10 mouse cellular contexts compared by ENCODE assay signal in the genomic region with DNA sequence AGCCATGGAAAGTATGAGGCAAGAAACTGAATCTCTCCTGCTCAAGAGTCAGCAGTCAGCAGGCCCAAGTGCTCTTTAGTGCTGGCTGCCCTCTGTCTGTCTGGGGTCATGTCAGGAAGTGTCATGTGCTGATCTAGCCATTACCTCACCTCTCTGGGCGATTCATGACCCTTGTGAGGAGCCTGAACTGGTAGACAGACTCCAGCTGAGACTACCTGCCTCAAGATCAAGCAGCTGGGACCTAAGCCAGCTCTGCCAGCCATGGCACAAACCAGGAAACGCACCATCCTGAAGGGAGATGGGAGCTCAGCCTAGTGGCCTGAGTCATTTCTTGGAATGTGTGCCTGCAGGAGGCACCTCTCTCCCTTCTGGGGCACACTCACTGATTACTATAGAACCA.
DNase-seq lines count a peak whose midpoint lies in the region; ATAC-seq and TF ChIP-seq lines count a peak whose summit lies in the region.
"Had no signal": no experiment of that assay in that cellular context is flagged by ENCODE, and none has a peak within 500 bp of the region (broad histone marks: within the 10 kb centered on the region; RNA-seq: fewer than 3 reads in every experiment).

No protein-coding gene starts in this region.

- H3K36me3 ChIP-seq in liver, adult 2 months (ENCODE audit: control insufficient read depth, insufficient read depth, low read length) = no peaks in the 10 kb centered on the region
- no peaks in the 10 kb centered on the region for H3K36me3 ChIP-seq in liver, postnatal 0 days (replicated peaks; ENCODE audit: insufficient read depth, low read length)
- H3K36me3 ChIP-seq in stomach, embryonic 15.5 days = no peaks in the 10 kb centered on the region

- TF ChIP-seq CTCF in liver, adult 2 months (IDR thresholded peaks at IDR 0.05; ENCODE audit: low read depth, low read length) = no peak
- TF ChIP-seq CTCF in liver, postnatal 0 days (IDR thresholded peaks at IDR 0.05; ENCODE audit: low read depth) = no peak

- no peaks in the 10 kb centered on the region for H3K4me1 ChIP-seq in liver, adult 2 months (ENCODE audit: control insufficient read depth, insufficient read depth, low read length)
- H3K4me1 ChIP-seq in liver, postnatal 0 days (ENCODE audit: insufficient read depth) = no peaks in the 10 kb centered on the region
- no peaks in the 10 kb centered on the region; the same call in 1 of the 2 replicates for H3K4me1 ChIP-seq in stomach, embryonic 15.5 days

- no peak overlapping the region for H3K27ac ChIP-seq in liver, adult 2 months (replicated peaks; ENCODE audit: insufficient read depth, low read depth, low read length)
- H3K27ac ChIP-seq in liver, postnatal 0 days (ENCODE audit: low read depth) = no peak overlapping the region
- no peak overlapping the region for H3K27ac ChIP-seq in stomach, embryonic 15.5 days
- H3K27ac ChIP-seq: hindbrain, postnatal 0 days had no signal

- ATAC-seq in liver, postnatal 0 days = no peak
- 0 out of 2 replicates have a peak, but pooled peaks have one; percentile 14 for ATAC-seq in stomach, embryonic 15.5 days (ENCODE audit: insufficient read depth, low FRiP score, low read depth)
- no peak; the same call in 1 of the 2 replicates for ATAC-seq in granulocyte monocyte progenitor cell, adult 5-6 weeks (replicated peaks; ENCODE audit: poor library complexity, severe bottlenecking)
- ATAC-seq: hindbrain, postnatal 0 days had no signal

- no peak overlapping the region for H3K4me3 ChIP-seq in liver, adult 2 months (ENCODE audit: insufficient read depth, low read depth, low read length)
- no peak overlapping the region for H3K4me3 ChIP-seq in liver, postnatal 0 days (ENCODE audit: low read depth, low read length)
- H3K4me3 ChIP-seq in stomach, embryonic 15.5 days (replicated peaks) = no peak overlapping the region

- no peak overlapping the region for H3K9ac ChIP-seq in liver, adult 2 months (ENCODE audit: low read depth, low read length)
- no peak overlapping the region for H3K9ac ChIP-seq in liver, postnatal 0 days (replicated peaks)
- H3K9ac ChIP-seq in stomach, embryonic 15.5 days = no peak overlapping the region

- no peaks in the 10 kb centered on the region for H3K79me2 ChIP-seq in liver, adult 2 months (ENCODE audit: control insufficient read depth, insufficient read depth, low read length)

- DNase-seq in liver, adult 2 months (ENCODE audit: extremely low read depth, low read depth, low spot score) = peak; percentile 7
- DNase-seq in liver, postnatal 0 days = no peak
- peak; percentile 65 for DNase-seq in fibroblast of lung, adult 2 months (ENCODE audit: low read depth)
- DNase-seq in kidney, postnatal 25 days = peak; percentile 68 to 88
- no peak for DNase-seq in layer of hippocampus, adult 9-10 months (ENCODE audit: low spot score)
- no peak for DNase-seq in thymus, postnatal 14 days
- DNase-seq: cerebellum, adult 11 months had no signal

- no peak overlapping the region for H3K4me2 ChIP-seq in liver, postnatal 0 days (ENCODE audit: low read depth, low read length)
- no peak overlapping the region for H3K4me2 ChIP-seq in stomach, embryonic 15.5 days

- H3K27me3 ChIP-seq in liver, adult 2 months (ENCODE audit: control insufficient read depth, insufficient read depth, low read length) = no peaks in the 10 kb centered on the region
- no peaks in the 10 kb centered on the region for H3K27me3 ChIP-seq in liver, postnatal 0 days (ENCODE audit: insufficient read depth, low read length)
- no peaks in the 10 kb centered on the region for H3K27me3 ChIP-seq in stomach, embryonic 15.5 days (replicated peaks)

- H3K9me3 ChIP-seq in liver, postnatal 0 days (ENCODE audit: low read length) = no peaks in the 10 kb centered on the region
- H3K9me3 ChIP-seq in stomach, embryonic 15.5 days = no peaks in the 10 kb centered on the region

- WGBS in liver, adult 2 months = 68% methylated on average over 2 of the region's 2 CpGs
- 35% methylated on average over 2 of the region's 2 CpGs for WGBS in liver, postnatal 0 days (ENCODE audit: insufficient replicate concordance)
- 37% methylated on average over 2 of the region's 2 CpGs for WGBS in stomach, embryonic 15.5 days

- TF ChIP-seq POLR2A in liver, adult 2 months (IDR thresholded peaks at IDR 0.05; ENCODE audit: extremely low read depth, insufficient read depth, low read length) = no peak

- no peak for TF ChIP-seq EP300 in liver, postnatal 0 days (IDR thresholded peaks at IDR 0.05; ENCODE audit: low read depth)

Comparison
In these comparisons a context has a peak if more than half of its experiments do, and no peak if none do; other contexts are left out.
1. DNase-seq: peak in liver, adult 2 months (single experiment), fibroblast of lung, adult 2 months (single experiment) and kidney, postnatal 25 days (2 of 2); none in liver, postnatal 0 days (single experiment), layer of hippocampus, adult 9-10 months (single experiment) and thymus, postnatal 14 days (single experiment).